Mouse (Mus musculus): Measurements from ENCODE around the gene Fam43b. TPM values are rescaled to one million over a fixed set of nuclear protein-coding genes. Genes with fewer than 3 reads are reported as not detected.

Gene Fam43b
- total RNA-seq (2023) = not detected

GRCm38 (mm10) chr4:138395971-138396645 is at the start of gene Fam43b:
Gene Fam43b, minus strand, starts transcription at chr4:138396528.

GRCm38 (mm10) chr4:138434347-138435316 is 38.3 kb upstream of the Fam43b start, which contains the start of gene Mul1:
Gene Mul1, plus strand, starts transcription at chr4:138434671.

DNA sequence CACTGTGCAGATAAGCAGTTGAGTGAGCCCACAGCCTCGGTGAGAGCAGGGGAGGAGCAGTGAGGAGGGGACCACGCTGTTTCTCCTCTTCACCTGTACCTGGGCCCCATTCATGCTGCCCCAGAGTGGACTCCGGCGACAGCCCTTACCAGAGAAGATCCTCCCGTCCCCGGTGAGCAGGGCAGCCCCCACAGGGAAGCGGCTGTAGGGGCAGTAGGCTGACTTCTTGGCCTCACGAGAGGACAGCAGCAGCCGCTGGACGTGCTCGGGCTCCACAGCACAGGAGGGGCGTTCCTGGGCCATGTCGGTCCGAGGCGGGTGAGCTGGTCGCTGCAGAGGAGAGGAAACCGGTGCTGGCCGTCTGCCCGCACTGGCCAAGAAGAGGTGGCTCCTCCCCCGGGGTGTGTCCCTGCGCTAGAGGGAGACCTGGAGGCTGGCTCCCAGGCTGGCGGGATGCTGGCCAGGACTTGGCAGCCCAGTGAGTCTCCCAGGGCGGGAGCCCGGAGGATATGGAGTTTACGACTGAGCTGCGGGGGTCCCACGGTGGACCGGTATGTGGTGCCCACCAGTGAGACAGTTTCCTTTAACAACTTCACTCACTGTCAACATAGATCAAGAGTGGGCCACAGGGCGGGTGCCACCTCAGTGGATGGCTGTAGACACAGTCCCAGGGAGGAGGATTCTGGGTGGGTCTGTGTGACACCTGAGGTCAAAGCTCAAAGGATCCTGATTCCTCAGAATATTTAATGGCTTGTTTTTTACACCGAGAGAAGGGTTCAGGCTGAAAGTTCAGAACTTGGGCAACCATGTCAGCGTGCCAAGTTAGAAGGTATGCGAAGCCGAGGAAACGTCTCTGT is 28.5 kb downstream of the Fam43b start, which contains the start of gene Cda:
TSS of gene Cda (minus strand) at position 352 of the 857 bp plus-strand sequence.

Other genes with a start within 250 kb of the Fam43b start
- gene Hp1bp3, start 180.2 kb downstream of the Fam43b start, total RNA-seq (2023) = 100 to 1,000 TPM; 113 to 126 TPM
- 1 to 10 TPM; 3.2 to 4.4 TPM for gene Sh2d5, start 146.1 kb downstream of the Fam43b start, total RNA-seq (2023)
- 1 to 10 TPM; 1.7 to 1.9 TPM for gene Kif17, start 146.1 kb downstream of the Fam43b start, total RNA-seq (2023)
- gene Ddost, start 91.8 kb downstream of the Fam43b start, total RNA-seq (2023) = 10 to 100 TPM; 71.7 to 81.7 TPM
- gene Pink1, start 70.2 kb downstream of the Fam43b start, total RNA-seq (2023) = 10 to 100 TPM; 37.8 to 41.2 TPM
- not detected for gene Cda, start 28.5 kb downstream of the Fam43b start, total RNA-seq (2023)
- 10 to 100 TPM; 21.8 to 24.9 TPM for gene Mul1, start 38.1 kb upstream of the Fam43b start, total RNA-seq (2023)
- under 1 TPM; 0.20 to 0.22 TPM for gene Camk2n1, start 57.8 kb upstream of the Fam43b start, total RNA-seq (2023)
- not detected for gene Vwa5b1, start 239.4 kb upstream of the Fam43b start, total RNA-seq (2023)

Measured in neutrophil, adult 59 days (primary cell).